Mouse (Mus musculus) small intestine, adult 2 months (tissue): ENCODE data around the gene Cdc34b.

Experiments
- CTCF ChIP-seq: fragments of 200-500 bp; IDR thresholded peaks from 2 replicates; pipeline ENCODE4 v1.5.1; 2012; ENCODE audit warnings: low read depth, mild to moderate bottlenecking, control low read depth, inconsistent platforms, low read length, moderate library complexity, mixed read lengths; ENCODE audit not compliant: insufficient replicate concordance, insufficient read length; ENCODE audit errors: extremely low read depth
- POLR2A ChIP-seq: fragments of 200-500 bp; IDR thresholded peaks from 2 replicates; pipeline ENCODE4 v1.6.1; 2012; ENCODE audit warnings: low read depth, mild to moderate bottlenecking, control low read depth, inconsistent platforms, low read length, moderate library complexity

DNA sequence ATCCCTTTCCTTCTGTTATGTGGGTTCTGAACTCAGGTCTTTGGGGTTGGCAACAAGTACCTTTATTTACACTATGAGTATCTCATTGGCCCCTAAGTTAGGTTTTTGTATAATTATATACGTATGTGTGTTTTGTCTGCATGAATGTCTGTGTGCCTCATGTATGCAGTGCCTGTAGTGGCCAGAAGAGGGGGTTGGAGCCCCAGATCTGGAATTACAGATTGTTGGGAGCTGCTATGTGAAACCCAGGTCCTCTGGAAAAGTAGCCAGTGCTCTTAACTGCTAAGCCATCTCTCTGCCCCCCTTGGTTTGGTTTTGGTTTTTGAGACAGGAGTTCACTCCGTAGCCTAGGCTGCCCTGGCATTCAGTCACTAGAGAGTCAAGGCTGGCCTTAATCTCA lies 44.4 kb upstream of the Cdc34b start:
- TF ChIP-seq CTCF (0 out of 2 replicates have a peak, but pooled peaks have one; percentile 21), POLR2A (no peak)
